Mouse (Mus musculus) hindbrain, embryonic 12.5 days (tissue): ENCODE data around the gene Olfr1393. TPM values are rescaled to one million over a fixed set of nuclear protein-coding genes. Genes with fewer than 3 reads are reported as not detected.
A peak's percentile ranks its signal among the peaks of the same experiment; 100 is the strongest.

Experiments
- ATAC-seq: fragments of 200-750 bp; cut with Nextera tagmentation; 2 replicates; pipeline ENCODE4 v1.8.0; 2017; ENCODE audit warnings: moderate TSS enrichment; ENCODE audit not compliant: low FRiP score
- H3K27ac ChIP-seq: fragments of 300-500 bp; sonication (generic); 2 replicates; pipeline ENCODE4 v1.5.1; 2016; ENCODE audit warnings: mild to moderate bottlenecking
- H3K27me3 ChIP-seq: fragments of 300-500 bp; sonication (generic); 2 replicates; pipeline ENCODE4 v1.6.1; 2016; ENCODE audit warnings: mild to moderate bottlenecking
- H3K36me3 ChIP-seq: fragments of 300-500 bp; sonication (generic); 2 replicates; pipeline ENCODE4 v1.6.1; 2016; ENCODE audit warnings: mild to moderate bottlenecking
- H3K4me1 ChIP-seq: fragments of 300-500 bp; sonication (generic); 2 replicates; pipeline ENCODE4 v1.6.1; 2016
- H3K4me2 ChIP-seq: fragments of 300-500 bp; sonication (generic); replicated peaks from 2 replicates; pipeline ENCODE4 v1.6.1; 2016; ENCODE audit warnings: mild to moderate bottlenecking
- H3K4me3 ChIP-seq: fragments of 300-500 bp; sonication (generic); 2 replicates; pipeline ENCODE4 v1.5.1; 2016; ENCODE audit warnings: mild to moderate bottlenecking
- H3K9ac ChIP-seq: fragments of 300-500 bp; sonication (generic); 2 replicates; pipeline ENCODE4 v1.6.1; 2016; ENCODE audit warnings: mild to moderate bottlenecking, moderate library complexity
- H3K9me3 ChIP-seq: fragments of 300-500 bp; sonication (generic); replicated peaks from 2 replicates; pipeline ENCODE4 v1.6.1; 2016; ENCODE audit warnings: mild to moderate bottlenecking
- WGBS: fragments of 180-500 bp; shearing (Covaris S2); methylation state at CpG from one replicate; pipeline ENCODE4 v1.1.7; 2016; 5-methylcytosine and 5-hydroxymethylcytosine counted together
- polyA plus RNA-seq: library from polyadenylated mRNA; unstranded; fragments of >200 nt; fragmentation: Nextera tagmentation; extraction: Ambion mirVana; gene quantifications from 2 replicates; pipeline ENCODE4 v1.2.1, GENCODE M21; 2016

The Olfr1393 gene
- polyA plus RNA-seq, 1 experiment from 2014 or later: not detected

GRCm38 (mm10) chr11:49245634-49246415 is 32.3 kb upstream of the Olfr1393 start:
- WGBS: 39% methylated on average over 12 of the region's 12 CpGs
- Histone ChIP-seq H3K4me3 (no peak overlapping the region), H3K9ac (no peak overlapping the region), H3K4me2 (peak overlapping the region; percentile 65), H3K36me3 (no peaks in the 10 kb centered on the region), H3K27me3 (no peaks in the 10 kb centered on the region), H3K27ac (no peak overlapping the region), H3K4me1 (peaks cover 35% of the 10 kb centered on the region), H3K9me3 (no peaks in the 10 kb centered on the region)
- ATAC-seq: no peak

- H3K4me1 ChIP-seq: peaks cover 42% of the 10 kb centered on the region
- H3K27me3 ChIP-seq: no peaks in the 10 kb centered on the region
- no peak for ATAC-seq
- no peaks in the 10 kb centered on the region for H3K36me3 ChIP-seq
- no peak overlapping the region for H3K4me2 ChIP-seq
- WGBS: 87% methylated on average over 4 of the region's 4 CpGs
- no peak overlapping the region for H3K9ac ChIP-seq
- no peaks in the 10 kb centered on the region for H3K9me3 ChIP-seq
- no peak overlapping the region for H3K4me3 ChIP-seq
- H3K27ac ChIP-seq: no peak overlapping the region
Observed at GRCm38 (mm10) chr11:49246523-49246922, 31.6 kb upstream of the Olfr1393 start.

GRCm38 (mm10) chr11:49247255-49247654 is 30.8 kb upstream of the Olfr1393 start:
- 66% methylated on average over 2 of the region's 2 CpGs for WGBS
- H3K9ac ChIP-seq: 0 out of 2 replicates have a peak overlapping the region, but pooled peaks have one; percentile 19
- H3K27me3 ChIP-seq: no peaks in the 10 kb centered on the region
- no peak overlapping the region for H3K4me2 ChIP-seq
- peaks cover 43% of the 10 kb centered on the region for H3K4me1 ChIP-seq
- no peaks in the 10 kb centered on the region for H3K9me3 ChIP-seq
- no peak overlapping the region for H3K4me3 ChIP-seq
- ATAC-seq: no peak
- H3K36me3 ChIP-seq: 0 out of 2 replicates have a peak, but pooled peaks cover 4% of the 10 kb centered on the region
- peak overlapping the region; percentile 7; the same call in 1 of the 2 replicates for H3K27ac ChIP-seq

- peaks cover 38% of the 10 kb centered on the region for H3K4me1 ChIP-seq
- 0 out of 2 replicates have a peak, but pooled peaks cover 7% of the 10 kb centered on the region for H3K36me3 ChIP-seq
- no peak overlapping the region for H3K4me3 ChIP-seq
- WGBS: 52% methylated on average over 6 of the region's 6 CpGs
- no peaks in the 10 kb centered on the region for H3K27me3 ChIP-seq
- H3K9ac ChIP-seq: no peak overlapping the region
- no peak overlapping the region for H3K4me2 ChIP-seq
- H3K9me3 ChIP-seq: no peaks in the 10 kb centered on the region
- no peak overlapping the region for H3K27ac ChIP-seq
- no peak for ATAC-seq
Observed at GRCm38 (mm10) chr11:49248226-49248973, 29.7 kb upstream of the Olfr1393 start.

- Histone ChIP-seq H3K9ac (no peak overlapping the region), H3K9me3 (no peaks in the 10 kb centered on the region), H3K4me1 (peaks cover 38% of the 10 kb centered on the region), H3K27me3 (no peaks in the 10 kb centered on the region), H3K27ac (no peak overlapping the region), H3K4me2 (no peak overlapping the region), H3K4me3 (no peak overlapping the region), H3K36me3 (0 out of 2 replicates have a peak, but pooled peaks cover 7% of the 10 kb centered on the region)
- no peak for ATAC-seq
- WGBS: 65% methylated on average over 6 of the region's 6 CpGs
Observed at GRCm38 (mm10) chr11:49248974-49249700, 29.0 kb upstream of the Olfr1393 start.

- no peak; the same call in 1 of the 2 replicates for ATAC-seq
- Histone ChIP-seq H3K4me3 (peak overlapping the region; percentile 52), H3K4me1 (peaks cover 32% of the 10 kb centered on the region), H3K27ac (peak overlapping the region; percentile 67), H3K36me3 (peaks cover 11% of the 10 kb centered on the region), H3K4me2 (peak overlapping the region; percentile 75), H3K9ac (peak overlapping the region; percentile 81), H3K27me3 (no peaks in the 10 kb centered on the region), H3K9me3 (no peaks in the 10 kb centered on the region)
- 31% methylated on average over 10 of the region's 10 CpGs for WGBS
Observed at GRCm38 (mm10) chr11:49249811-49250421, 28.2 kb upstream of the Olfr1393 start.

DNA sequence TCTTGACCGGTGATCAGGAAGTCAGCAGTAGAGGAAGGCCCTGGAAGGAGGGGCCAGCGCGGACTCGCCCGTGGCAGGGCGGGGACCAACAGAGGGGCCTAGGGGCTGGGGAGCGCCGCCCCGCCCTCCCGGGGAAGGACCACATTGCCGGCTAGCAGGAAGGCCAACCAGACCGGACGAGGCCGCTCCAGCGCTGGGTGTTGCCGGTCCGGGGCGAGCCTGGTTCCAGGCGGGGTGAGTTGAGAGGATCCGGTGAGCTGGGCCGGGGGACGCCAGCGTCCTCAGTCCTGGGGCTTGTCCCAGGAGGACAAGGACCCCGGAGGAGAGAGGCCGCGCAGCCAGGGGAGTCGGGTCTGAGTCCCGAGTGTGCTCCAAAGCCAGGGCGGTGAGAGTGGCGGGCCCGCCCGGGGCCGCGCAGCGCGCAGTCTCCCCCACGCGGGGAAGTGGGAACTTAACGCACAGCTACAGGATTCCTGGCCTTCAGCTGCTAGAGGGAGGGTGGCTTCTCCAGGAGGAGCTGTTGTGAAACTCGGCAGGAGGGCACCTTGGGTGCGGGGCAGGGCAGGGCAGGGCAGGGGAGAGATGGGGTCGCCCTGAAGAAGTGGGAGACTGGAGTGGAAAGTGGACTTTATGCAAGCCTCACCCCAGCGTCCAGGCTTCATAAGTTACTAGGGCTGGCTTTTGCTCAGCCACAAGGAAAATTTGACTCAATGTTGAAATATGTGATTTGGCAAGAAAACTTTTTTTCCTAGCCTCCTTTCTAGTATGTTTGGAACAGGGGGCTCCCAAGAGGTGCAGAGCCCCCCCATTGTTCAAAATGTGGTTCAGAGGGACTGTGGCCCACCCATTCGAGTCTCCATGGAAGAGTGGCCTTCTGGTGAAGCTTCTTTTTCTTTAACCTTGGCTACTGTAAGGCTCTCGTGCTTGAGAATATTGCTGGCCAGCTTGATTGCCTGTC is 27.4 kb upstream of the Olfr1393 start:
- H3K4me1 ChIP-seq: peaks cover 25% of the 10 kb centered on the region

DNA sequence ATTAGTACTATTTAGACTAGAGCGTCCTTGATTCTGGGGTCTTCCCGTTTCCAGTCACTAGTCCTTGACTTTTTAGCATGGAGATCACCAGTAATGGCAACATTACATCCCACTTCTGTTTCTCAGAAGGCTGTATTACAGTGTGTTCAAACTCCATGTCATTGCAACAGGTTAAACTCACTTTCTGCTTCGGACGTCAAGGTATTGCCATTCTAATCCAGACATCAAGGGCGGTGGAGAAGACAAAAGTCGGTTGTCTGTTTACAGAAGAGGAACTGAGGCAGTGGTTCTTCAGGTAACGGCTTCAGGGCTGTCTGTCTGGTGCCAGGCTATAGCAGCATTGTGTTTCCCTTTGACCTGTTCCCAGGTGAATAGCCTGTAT is 26.7 kb upstream of the Olfr1393 start:
- Histone ChIP-seq H3K4me1 (peaks cover 23% of the 10 kb centered on the region), H3K27ac (no peak overlapping the region), H3K27me3 (no peaks in the 10 kb centered on the region), H3K9me3 (no peaks in the 10 kb centered on the region), H3K9ac (peak overlapping the region; percentile 81; the same call in 1 of the 2 replicates), H3K4me3 (peak overlapping the region; percentile 52), H3K4me2 (peak overlapping the region; percentile 75), H3K36me3 (peaks cover 16% of the 10 kb centered on the region)
- WGBS: 71% methylated on average over 7 of the region's 7 CpGs
- no peak for ATAC-seq

More for the DNA sequence above, 27.4 kb upstream of the Olfr1393 start:
- Histone ChIP-seq H3K27ac (peak overlapping the region; percentile 67), H3K4me2 (peak overlapping the region; percentile 75), H3K27me3 (no peaks in the 10 kb centered on the region), H3K4me3 (peak overlapping the region; percentile 52), H3K36me3 (peaks cover 16% of the 10 kb centered on the region), H3K9ac (peak overlapping the region; percentile 81), H3K9me3 (no peaks in the 10 kb centered on the region)
- ATAC-seq: peak; percentile 93
- WGBS: 3% methylated on average over 44 of the region's 45 CpGs

- Histone ChIP-seq H3K4me2 (0 out of 2 replicates have a peak overlapping the region, but pooled peaks have one; percentile 75), H3K36me3 (peaks cover 16% of the 10 kb centered on the region), H3K27ac (no peak overlapping the region), H3K27me3 (no peaks in the 10 kb centered on the region), H3K9ac (no peak overlapping the region), H3K4me3 (no peak overlapping the region), H3K9me3 (no peaks in the 10 kb centered on the region), H3K4me1 (peaks cover 21% of the 10 kb centered on the region)
- 95% methylated on average over 5 of the region's 5 CpGs for WGBS
- no peak for ATAC-seq
Observed at GRCm38 (mm10) chr11:49252048-49252447, 26.1 kb upstream of the Olfr1393 start.

- H3K4me3 ChIP-seq: no peak overlapping the region
- no peaks in the 10 kb centered on the region for H3K27me3 ChIP-seq
- no peaks in the 10 kb centered on the region for H3K9me3 ChIP-seq
- 90% methylated on average over 6 of the region's 6 CpGs for WGBS
- H3K4me1 ChIP-seq: peaks cover 21% of the 10 kb centered on the region
- peaks cover 16% of the 10 kb centered on the region for H3K36me3 ChIP-seq
- no peak overlapping the region for H3K4me2 ChIP-seq
- H3K9ac ChIP-seq: no peak overlapping the region
- no peak overlapping the region for H3K27ac ChIP-seq
- no peak for ATAC-seq
Observed at GRCm38 (mm10) chr11:49253035-49253434, 25.1 kb upstream of the Olfr1393 start.

GRCm38 (mm10) chr11:49259296-49259695 is 18.8 kb upstream of the Olfr1393 start:
- H3K9ac ChIP-seq: no peak overlapping the region
- no peak overlapping the region for H3K4me2 ChIP-seq
- WGBS: 87% methylated on average over 2 of the region's 2 CpGs
- H3K27me3 ChIP-seq: no peaks in the 10 kb centered on the region
- no peak for ATAC-seq
- H3K36me3 ChIP-seq: peaks cover 36% of the 10 kb centered on the region
- no peak overlapping the region for H3K4me3 ChIP-seq
- no peaks in the 10 kb centered on the region for H3K4me1 ChIP-seq
- no peak overlapping the region for H3K27ac ChIP-seq
- H3K9me3 ChIP-seq: no peaks in the 10 kb centered on the region
